Mouse (Mus musculus): ENCODE results near the gene Tmprss12.

- TF ChIP-seq CTCF (IDR thresholded peaks at IDR 0.05; ENCODE audit: low read depth) (no peak), EP300 (optimal IDR thresholded peaks at IDR 0.05) (no peak)
These were observed 25.6 kb downstream of the Tmprss12 start for GRCm38 (mm10) chr15:100306201-100306600.
